Mouse (Mus musculus): ENCODE data around the gene Ssbp4. TPM values are rescaled to one million over a fixed set of nuclear protein-coding genes. Genes with fewer than 3 reads are reported as not detected.
A peak's percentile ranks its signal among the peaks of the same experiment; 100 is the strongest.

The Ssbp4 gene
- polyA plus RNA-seq, 1 experiment = 52.6 TPM

- Histone ChIP-seq H3K9me3 (ENCODE audit: control insufficient read depth, low read length) (peaks cover 11% of the 10 kb centered on the region), H3K4me1 (ENCODE audit: control insufficient read depth) (peaks cover 59% of the 10 kb centered on the region), H3K4me3 (replicated peaks) (no peak overlapping the region), H3K36me3 (ENCODE audit: control insufficient read depth) (peaks cover 55% of the 10 kb centered on the region), H3K27me3 (ENCODE audit: control insufficient read depth) (no peaks in the 10 kb centered on the region)
- no peak for TF ChIP-seq TAL1 (IDR thresholded peaks at IDR 0.05; ENCODE audit: low read length)
- no peak for TF ChIP-seq GATA1 (IDR thresholded peaks at IDR 0.05; ENCODE audit: low read length)
Measured at GRCm38 (mm10) chr8:70598722-70599121, 9.9 kb downstream of the Ssbp4 start.

GRCm38 (mm10) chr8:70598283-70598682, 10.4 kb downstream of the Ssbp4 start:
- H3K36me3 ChIP-seq (ENCODE audit: control insufficient read depth) = peaks cover 55% of the 10 kb centered on the region
- no peak overlapping the region for H3K4me3 ChIP-seq (replicated peaks)

GRCm38 (mm10) chr8:70597417-70598272, 11.0 kb downstream of the Ssbp4 start:
- Histone ChIP-seq H3K9me3 (ENCODE audit: control insufficient read depth, low read length) (peaks cover 11% of the 10 kb centered on the region), H3K4me3 (replicated peaks) (no peak overlapping the region), H3K4me1 (ENCODE audit: control insufficient read depth) (peaks cover 70% of the 10 kb centered on the region), H3K27me3 (ENCODE audit: control insufficient read depth) (no peaks in the 10 kb centered on the region), H3K36me3 (ENCODE audit: control insufficient read depth) (peaks cover 58% of the 10 kb centered on the region)
- no peak for TF ChIP-seq TAL1 (IDR thresholded peaks at IDR 0.05; ENCODE audit: low read length)
- no peak for TF ChIP-seq GATA1 (IDR thresholded peaks at IDR 0.05; ENCODE audit: low read length)

More at GRCm38 (mm10) chr8:70598283-70598682, 10.4 kb downstream of the Ssbp4 start:
- Histone ChIP-seq H3K27me3 (ENCODE audit: control insufficient read depth) (no peaks in the 10 kb centered on the region), H3K4me1 (ENCODE audit: control insufficient read depth) (peaks cover 64% of the 10 kb centered on the region), H3K9me3 (ENCODE audit: control insufficient read depth, low read length) (peaks cover 11% of the 10 kb centered on the region)
- no peak for TF ChIP-seq GATA1 (IDR thresholded peaks at IDR 0.05; ENCODE audit: low read length)
- no peak for TF ChIP-seq TAL1 (IDR thresholded peaks at IDR 0.05; ENCODE audit: low read length)

GRCm38 (mm10) chr8:70596775-70597416, 11.8 kb downstream of the Ssbp4 start:
- Histone ChIP-seq H3K4me1 (ENCODE audit: control insufficient read depth) (peaks cover 68% of the 10 kb centered on the region), H3K36me3 (ENCODE audit: control insufficient read depth) (peaks cover 57% of the 10 kb centered on the region), H3K4me3 (replicated peaks) (no peak overlapping the region), H3K9me3 (ENCODE audit: control insufficient read depth, low read length) (peaks cover 11% of the 10 kb centered on the region), H3K27me3 (ENCODE audit: control insufficient read depth) (no peaks in the 10 kb centered on the region)
- TF ChIP-seq GATA1 (IDR thresholded peaks at IDR 0.05; ENCODE audit: low read length) (no peak), TAL1 (IDR thresholded peaks at IDR 0.05; ENCODE audit: low read length) (no peak)

GRCm38 (mm10) chr8:70596216-70596615, 12.5 kb downstream of the Ssbp4 start:
- no peak for TF ChIP-seq TAL1 (IDR thresholded peaks at IDR 0.05; ENCODE audit: low read length)
- no peak for TF ChIP-seq GATA1 (IDR thresholded peaks at IDR 0.05; ENCODE audit: low read length)
- Histone ChIP-seq H3K36me3 (ENCODE audit: control insufficient read depth) (peaks cover 62% of the 10 kb centered on the region), H3K4me1 (ENCODE audit: control insufficient read depth) (peaks cover 66% of the 10 kb centered on the region), H3K9me3 (ENCODE audit: control insufficient read depth, low read length) (peaks cover 11% of the 10 kb centered on the region), H3K4me3 (replicated peaks) (no peak overlapping the region), H3K27me3 (ENCODE audit: control insufficient read depth) (no peaks in the 10 kb centered on the region)

GRCm38 (mm10) chr8:70595811-70596210, 12.9 kb downstream of the Ssbp4 start:
- Histone ChIP-seq H3K4me1 (ENCODE audit: control insufficient read depth) (peaks cover 62% of the 10 kb centered on the region), H3K4me3 (replicated peaks) (no peak overlapping the region), H3K9me3 (ENCODE audit: control insufficient read depth, low read length) (peaks cover 11% of the 10 kb centered on the region), H3K27me3 (ENCODE audit: control insufficient read depth) (no peaks in the 10 kb centered on the region), H3K36me3 (ENCODE audit: control insufficient read depth) (peaks cover 65% of the 10 kb centered on the region)
- TF ChIP-seq TAL1 (IDR thresholded peaks at IDR 0.05; ENCODE audit: low read length) (no peak), GATA1 (IDR thresholded peaks at IDR 0.05; ENCODE audit: low read length) (no peak)

GRCm38 (mm10) chr8:70594621-70595564, 13.8 kb downstream of the Ssbp4 start:
- no peaks in the 10 kb centered on the region for H3K27me3 ChIP-seq (ENCODE audit: control insufficient read depth)
- H3K4me1 ChIP-seq (ENCODE audit: control insufficient read depth) = peaks cover 56% of the 10 kb centered on the region
- peaks cover 11% of the 10 kb centered on the region for H3K9me3 ChIP-seq (ENCODE audit: control insufficient read depth, low read length)
- no peak for TF ChIP-seq GATA1 (IDR thresholded peaks at IDR 0.05; ENCODE audit: low read length)
- no peak for TF ChIP-seq TAL1 (IDR thresholded peaks at IDR 0.05; ENCODE audit: low read length)
- H3K36me3 ChIP-seq (ENCODE audit: control insufficient read depth) = peaks cover 68% of the 10 kb centered on the region
- peak overlapping the region; percentile 75 for H3K4me3 ChIP-seq (replicated peaks)

GRCm38 (mm10) chr8:70593961-70594609, 14.6 kb downstream of the Ssbp4 start, which contains the start of gene Isyna1:
Gene Isyna1, plus strand, starts transcription at chr8:70594373.
- H3K4me1 ChIP-seq (ENCODE audit: control insufficient read depth) = peaks cover 53% of the 10 kb centered on the region
- TF ChIP-seq GATA1 (IDR thresholded peaks at IDR 0.05; ENCODE audit: low read length) = no peak
- TF ChIP-seq TAL1 (IDR thresholded peaks at IDR 0.05; ENCODE audit: low read length) = no peak
- H3K4me3 ChIP-seq (replicated peaks) = peak within 1 kb of the TSS; percentile 75
- H3K9me3 ChIP-seq (ENCODE audit: control insufficient read depth, low read length) = peaks cover 11% of the 10 kb centered on the region
- H3K36me3 ChIP-seq (ENCODE audit: control insufficient read depth) = peaks cover 67% of the 10 kb centered on the region
- H3K27me3 ChIP-seq (ENCODE audit: control insufficient read depth) = no peaks in the 10 kb centered on the region
